7 mouse cellular contexts compared by ENCODE assay signal in the genomic region with DNA sequence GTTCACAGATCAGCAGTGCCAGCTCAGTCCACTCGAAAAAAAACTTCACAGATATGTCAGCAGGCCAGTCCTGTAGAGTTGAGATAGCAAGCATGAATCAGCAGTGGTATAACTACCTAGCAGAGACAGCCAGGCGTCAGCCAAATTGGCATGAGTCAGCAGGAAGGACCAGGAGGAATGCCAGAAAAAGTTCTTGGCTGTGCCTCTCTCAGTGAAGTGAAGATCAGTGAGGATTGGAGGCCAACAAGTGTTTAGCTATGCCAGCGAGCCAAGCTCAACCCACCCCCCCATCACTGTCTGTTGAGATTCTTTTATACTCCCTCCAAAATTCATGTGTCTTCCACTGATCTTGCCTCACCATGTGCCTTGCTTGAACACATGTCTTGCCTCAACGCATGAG.
DNase-seq lines count a peak whose midpoint lies in the region; ATAC-seq lines count a peak whose summit lies in the region.

No protein-coding gene starts in this region.

- DNase-seq in ovary, adult 18-20 months (ENCODE audit: low spot score) = peak; percentile 23
- DNase-seq in ovary, postnatal 10 days (ENCODE audit: low spot score) = no peak
- peak; percentile 70 for DNase-seq in fibroblast of lung, adult 2 months (ENCODE audit: low read depth)
- peak; percentile 6 to 35 for DNase-seq in layer of hippocampus, adult 8-10 months (ENCODE audit: low spot score in 2 of 2)
- DNase-seq in right cerebral cortex, postnatal 25 days = peak; percentile 37
- no peak for DNase-seq in B cell, adult 2 months

- ATAC-seq in inflammation-experienced regulatory T-cells, adult 6 months = no peak

Comparison
In these comparisons a context has a peak if more than half of its experiments do, and no peak if none do; other contexts are left out.
1. DNase-seq: peak in ovary, adult 18-20 months (single experiment), fibroblast of lung, adult 2 months (single experiment), layer of hippocampus, adult 8-10 months (2 of 2) and right cerebral cortex, postnatal 25 days (single experiment); none in ovary, postnatal 10 days (single experiment) and B cell, adult 2 months (0 of 2).